Mouse (Mus musculus) C2C12 (cell line): ENCODE measurements around the gene Psip1. TPM values are rescaled to one million over a fixed set of nuclear protein-coding genes. Genes with fewer than 3 reads are reported as not detected.

Experiments
- H3K27me3 ChIP-seq: one replicate; pipeline ENCODE4 v1.6.1; 2011; ENCODE audit not compliant: control insufficient read depth, insufficient read depth, insufficient read length
- H3K36me3 ChIP-seq: one replicate; pipeline ENCODE4 v1.6.1; 2011; ENCODE audit not compliant: control insufficient read depth, insufficient read depth
- H3K4me3 ChIP-seq: one replicate; pipeline ENCODE4 v1.5.1; 2011; ENCODE audit warnings: mild to moderate bottlenecking, control low read depth; ENCODE audit not compliant: poor library complexity, insufficient read depth, severe bottlenecking
- H3K79me2 ChIP-seq: one replicate; pipeline ENCODE4 v1.6.1; 2011; ENCODE audit not compliant: control insufficient read depth, insufficient read depth
- H3K79me3 ChIP-seq: one replicate; pipeline ENCODE4 v1.6.1; 2011; ENCODE audit warnings: low read depth, control low read depth
- H3ac ChIP-seq: one replicate; pipeline ENCODE3; 2011; ENCODE audit warnings: low read depth; ENCODE audit not compliant: control insufficient read depth, insufficient read length
- CEBPB ChIP-seq: IDR thresholded peaks from one replicate; pipeline ENCODE4 v1.6.1; 2011; ENCODE audit warnings: low read depth, mild to moderate bottlenecking, control low read depth, moderate library complexity
- CTCF ChIP-seq: IDR thresholded peaks from one replicate; pipeline ENCODE4 v1.5.1; 2011; ENCODE audit not compliant: control insufficient read depth, insufficient read depth, insufficient read length
- FOSL1 ChIP-seq: IDR thresholded peaks from one replicate; pipeline ENCODE4 v1.8.0; 2011; ENCODE audit warnings: mild to moderate bottlenecking, low read length; ENCODE audit not compliant: poor library complexity, insufficient read depth, severe bottlenecking
- MAX ChIP-seq: IDR thresholded peaks from one replicate; pipeline ENCODE4 v1.6.1; 2011; ENCODE audit warnings: mild to moderate bottlenecking, control low read depth
- MYOD1 ChIP-seq: IDR thresholded peaks from one replicate; pipeline ENCODE4 v1.6.1; 2011; ENCODE audit warnings: low read depth; ENCODE audit not compliant: control insufficient read depth, insufficient read length
- MYOG ChIP-seq: IDR thresholded peaks from one replicate; pipeline ENCODE4 v1.6.1; 2011; ENCODE audit not compliant: control insufficient read depth, insufficient read length; ENCODE audit errors: extremely low read depth
- USF1 ChIP-seq: IDR thresholded peaks from one replicate; pipeline ENCODE4 v1.6.1; 2011; ENCODE audit warnings: low read depth, mild to moderate bottlenecking, control low read depth, moderate library complexity
- polyA plus RNA-seq: library from polyadenylated mRNA; unstranded; fragments of >200 nt; fragmentation: generic; extraction: Trizol; gene quantifications from one replicate; pipeline ENCODE4 v1.2.1, GENCODE M21; 2012; ENCODE audit warnings: missing spikeins

Psip1 gene
- polyA plus RNA-seq, 1 experiment: 34.0 TPM

- H3ac ChIP-seq: no peak overlapping the region
- no peaks in the 10 kb centered on the region for H3K27me3 ChIP-seq
- peaks cover 1% of the 10 kb centered on the region for H3K79me3 ChIP-seq
- peaks cover 95% of the 10 kb centered on the region for H3K36me3 ChIP-seq
- TF ChIP-seq MAX (no peak), CEBPB (no peak), USF1 (no peak), MYOG (no peak)
- no peak overlapping the region for H3K4me3 ChIP-seq
- H3K79me2 ChIP-seq: no peaks in the 10 kb centered on the region
Observed at GRCm38 (mm10) chr4:83464827-83465226, 21.4 kb downstream of the Psip1 start.

DNA sequence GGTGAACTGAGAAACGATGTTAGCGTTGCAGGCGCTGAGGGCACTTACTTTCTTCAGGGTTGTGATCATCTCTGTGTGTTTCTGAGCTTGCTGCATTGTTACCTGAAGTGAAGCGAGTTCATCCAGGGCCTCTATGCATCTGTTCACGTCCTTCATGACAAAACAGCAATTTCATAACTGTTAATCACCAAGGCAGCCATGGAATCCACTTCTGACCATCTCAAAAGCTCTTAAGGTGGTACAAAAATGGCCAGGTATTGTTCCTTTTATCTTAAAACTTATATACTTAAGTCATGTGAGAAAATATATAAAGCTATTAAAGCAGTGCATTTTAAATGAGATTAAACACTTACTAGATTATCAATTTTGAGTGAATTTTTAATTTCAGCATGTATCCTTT is 26.2 kb downstream of the Psip1 start:
- no peak overlapping the region for H3ac ChIP-seq
- no peak overlapping the region for H3K4me3 ChIP-seq
- no peak for TF ChIP-seq MYOG
- no peak for TF ChIP-seq CTCF
- TF ChIP-seq MAX: no peak
- TF ChIP-seq USF1: no peak
- no peak for TF ChIP-seq MYOD1
- no peak for TF ChIP-seq CEBPB
- TF ChIP-seq FOSL1: no peak
- H3K79me3 ChIP-seq: peaks cover 1% of the 10 kb centered on the region
- H3K27me3 ChIP-seq: no peaks in the 10 kb centered on the region
- H3K36me3 ChIP-seq: peaks cover 95% of the 10 kb centered on the region
- H3K79me2 ChIP-seq: no peaks in the 10 kb centered on the region

DNA sequence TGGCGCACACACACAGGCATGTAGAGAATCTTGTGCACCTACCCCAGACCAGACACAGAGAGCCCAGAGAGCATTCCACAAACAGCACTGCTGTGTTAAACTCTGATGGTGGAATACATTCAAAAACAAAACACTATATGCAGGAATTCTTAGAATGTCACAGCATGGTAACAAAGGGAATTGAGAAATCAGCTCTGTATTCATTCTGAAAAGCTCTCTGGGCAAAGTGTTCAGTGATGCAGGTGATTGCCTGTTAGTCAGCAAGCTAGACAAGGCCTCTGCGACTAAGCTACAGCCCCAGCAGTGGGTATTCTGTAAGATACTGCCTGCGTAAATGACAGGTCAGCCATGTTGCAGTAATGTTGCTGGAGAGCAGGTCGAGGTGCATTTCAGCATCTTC is 35.5 kb downstream of the Psip1 start:
- Histone ChIP-seq H3K36me3 (peaks cover 66% of the 10 kb centered on the region), H3K4me3 (no peak overlapping the region), H3K27me3 (no peaks in the 10 kb centered on the region), H3K79me2 (no peaks in the 10 kb centered on the region), H3K79me3 (peaks cover 2% of the 10 kb centered on the region), H3ac (no peak overlapping the region)
- TF ChIP-seq MAX (no peak), MYOD1 (no peak), CEBPB (no peak), MYOG (no peak), USF1 (no peak), CTCF (no peak), FOSL1 (no peak)

DNA sequence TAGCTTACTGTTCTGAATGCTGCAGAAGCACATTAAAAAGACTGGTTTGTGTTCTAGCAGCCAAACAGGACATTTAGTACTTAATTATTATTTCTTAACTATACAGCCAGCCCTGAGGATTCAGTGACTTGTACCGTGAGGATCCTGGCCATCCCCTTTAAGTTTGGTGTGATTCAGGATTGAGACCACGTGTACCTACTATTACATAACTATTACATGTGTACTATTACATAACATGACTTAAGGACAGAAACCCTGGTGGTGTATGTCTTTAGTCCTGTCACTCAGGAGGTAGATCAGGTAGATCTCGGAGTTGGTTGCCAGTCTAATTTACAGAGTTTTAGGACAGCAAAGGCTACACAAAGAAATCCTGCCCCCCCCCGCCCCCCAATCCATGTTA is 45.2 kb downstream of the Psip1 start:
- Histone ChIP-seq H3K79me3 (peaks cover 23% of the 10 kb centered on the region), H3K27me3 (no peaks in the 10 kb centered on the region), H3K79me2 (peaks cover 32% of the 10 kb centered on the region), H3ac (no peak overlapping the region), H3K4me3 (no peak overlapping the region), H3K36me3 (peaks cover 59% of the 10 kb centered on the region)
- TF ChIP-seq MYOG (no peak), USF1 (no peak)

DNA sequence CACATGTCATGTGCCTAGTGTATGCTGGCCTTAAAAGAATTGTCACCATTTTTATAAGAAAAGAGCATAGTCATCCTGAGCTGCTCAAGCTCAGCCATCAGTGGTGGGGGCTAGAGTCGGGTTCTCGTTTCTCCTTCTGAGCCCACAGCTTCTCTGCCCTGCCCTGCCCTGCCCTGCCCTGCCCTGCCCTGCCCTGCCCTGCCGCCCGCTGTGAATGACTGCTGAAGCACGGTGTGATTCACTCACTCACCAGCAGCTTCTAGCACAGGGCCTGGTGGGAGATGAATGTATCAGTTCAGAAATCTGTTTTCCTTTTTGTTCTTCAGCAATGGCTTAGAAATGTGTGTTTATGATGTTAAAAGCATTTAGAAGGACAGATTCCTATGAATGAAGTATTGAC is 47.2 kb downstream of the Psip1 start:
- peaks cover 29% of the 10 kb centered on the region for H3K79me3 ChIP-seq
- H3K36me3 ChIP-seq: peaks cover 79% of the 10 kb centered on the region
- no peak overlapping the region for H3ac ChIP-seq
- TF ChIP-seq FOSL1: no peak
- no peak for TF ChIP-seq MYOG
- TF ChIP-seq CEBPB: no peak
- TF ChIP-seq MYOD1: no peak
- no peak for TF ChIP-seq CTCF
- H3K27me3 ChIP-seq: no peaks in the 10 kb centered on the region
- H3K4me3 ChIP-seq: no peak overlapping the region
- H3K79me2 ChIP-seq: peaks cover 36% of the 10 kb centered on the region

GRCm38 (mm10) chr4:83438116-83438515 is 48.1 kb downstream of the Psip1 start:
- TF ChIP-seq USF1 (no peak), MYOG (no peak)
- peaks cover 36% of the 10 kb centered on the region for H3K79me3 ChIP-seq
- H3K4me3 ChIP-seq: no peak overlapping the region
- no peaks in the 10 kb centered on the region for H3K27me3 ChIP-seq
- H3K79me2 ChIP-seq: peaks cover 45% of the 10 kb centered on the region
- no peak overlapping the region for H3ac ChIP-seq
- H3K36me3 ChIP-seq: peaks cover 86% of the 10 kb centered on the region

DNA sequence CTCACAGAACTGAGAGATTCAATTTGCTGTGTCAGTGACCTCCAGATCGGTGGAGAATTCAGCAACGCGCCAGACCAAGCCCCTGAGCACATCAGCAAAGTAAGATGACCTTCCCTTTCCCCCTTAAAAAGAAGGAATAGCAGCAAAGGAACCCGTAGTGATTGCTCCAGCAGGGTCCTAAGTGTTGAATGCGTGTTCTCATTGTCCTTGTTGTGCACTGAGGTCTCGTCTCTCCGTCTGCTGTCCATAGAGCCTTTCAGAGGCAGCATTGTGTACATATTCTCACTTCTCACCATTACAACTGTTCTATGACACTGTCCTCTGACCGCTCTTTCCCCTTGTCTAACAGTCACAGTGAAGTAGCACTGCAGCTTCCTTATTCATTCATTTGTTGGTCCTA is 49.9 kb downstream of the Psip1 start:
- no peak for TF ChIP-seq USF1
- TF ChIP-seq MYOG: no peak
- TF ChIP-seq CTCF: no peak
- no peak for TF ChIP-seq MAX
- TF ChIP-seq CEBPB: no peak
- no peak for TF ChIP-seq FOSL1
- TF ChIP-seq MYOD1: no peak
- Histone ChIP-seq H3ac (no peak overlapping the region), H3K79me3 (peaks cover 46% of the 10 kb centered on the region), H3K4me3 (no peak overlapping the region), H3K79me2 (peaks cover 51% of the 10 kb centered on the region), H3K27me3 (no peaks in the 10 kb centered on the region), H3K36me3 (peaks cover 80% of the 10 kb centered on the region)
